Mouse (Mus musculus) spleen, adult 10 weeks (tissue): Measurements from ENCODE around the gene Olfr472. TPM values are rescaled to one million over a fixed set of nuclear protein-coding genes. Genes with fewer than 3 reads are reported as not detected.

Experiments used
- polyA plus RNA-seq: library from polyadenylated mRNA; stranded (reverse); fragments of 350-450 nt; fragmentation: Illumina TruSeq; extraction: RNeasy Lipid Tissue Mini Kit (QIAGEN cat#74804); gene quantifications from one replicate; pipeline ENCODE4 v1.2.3, GENCODE M21; 2015; ENCODE audit warnings: low replicate concordance; ENCODE audit not compliant: insufficient read depth

Olfr472 gene
- not detected for polyA plus RNA-seq

GRCm38 (mm10) chr7:107897602-107898001 is at the start of gene Olfr472:
Olfr472 (plus strand) TSS chr7:107897902.

GRCm38 (mm10) chr7:107930146-107930545 is 32.4 kb downstream of the Olfr472 start, which contains the start of gene Olfr473:
Olfr473 (plus strand) TSS chr7:107930446.

GRCm38 (mm10) chr7:107954343-107954742 is 56.6 kb downstream of the Olfr472 start, which contains the start of gene Olfr474:
Olfr474 (plus strand) TSS chr7:107954643.

Other genes starting within 250 kb of the Olfr472 start
- gene Cyb5r2, start 139.9 kb upstream of the Olfr472 start, polyA plus RNA-seq: not detected
- gene Ovch2, start 96.7 kb upstream of the Olfr472 start, polyA plus RNA-seq: not detected
- gene Olfr467, start 85.6 kb upstream of the Olfr472 start, polyA plus RNA-seq: not detected
- gene Olfr469, start 72.4 kb upstream of the Olfr472 start, polyA plus RNA-seq: not detected
- not detected for gene Olfr470, start 50.4 kb upstream of the Olfr472 start, polyA plus RNA-seq
- not detected for gene Olfr473, start 32.5 kb downstream of the Olfr472 start, polyA plus RNA-seq
- gene Olfr474, start 56.7 kb downstream of the Olfr472 start, polyA plus RNA-seq: not detected
- gene Olfr476, start 66.9 kb downstream of the Olfr472 start, polyA plus RNA-seq: not detected
- gene Olfr477, start 88.8 kb downstream of the Olfr472 start, polyA plus RNA-seq: not detected
- gene Olfr478, start 136.1 kb downstream of the Olfr472 start, polyA plus RNA-seq: not detected
- not detected for gene Olfr479, start 152.8 kb downstream of the Olfr472 start, polyA plus RNA-seq
- not detected for gene Olfr480, start 169.4 kb downstream of the Olfr472 start, polyA plus RNA-seq
- not detected for gene Olfr481, start 182.0 kb downstream of the Olfr472 start, polyA plus RNA-seq
- not detected for gene Olfr482, start 199.7 kb downstream of the Olfr472 start, polyA plus RNA-seq
- not detected for gene Olfr483, start 202.9 kb downstream of the Olfr472 start, polyA plus RNA-seq
- not detected for gene Olfr484, start 229.5 kb downstream of the Olfr472 start, polyA plus RNA-seq